Mouse (Mus musculus): ENCODE results near the gene Anapc1. TPM values are rescaled to one million over a fixed set of nuclear protein-coding genes. Genes with fewer than 3 reads are reported as not detected.

Anapc1 gene
- total and polyA plus RNA-seq, 3 experiments: 94.8 to 196 (median 123) TPM

- Histone ChIP-seq H3K9me3 (replicated peaks; ENCODE audit: insufficient read depth, low read length) (no peaks in the 10 kb centered on the region), H3K9ac (ENCODE audit: control insufficient read depth, low read depth, low read length, poor library complexity, severe bottlenecking) (no peak overlapping the region), H3K36me3 (ENCODE audit: control insufficient read depth in 1 of 2, insufficient read depth in 2 of 2, low read length in 2 of 2) (no peaks in the 10 kb centered on the region), H3K27ac (ENCODE audit: control insufficient read depth, low read depth, low read length) (no peak overlapping the region), H3K27me3 (ENCODE audit: control insufficient read depth in 1 of 2, insufficient read depth in 2 of 2, low read length in 2 of 2) (peaks cover 4 to 12% of the 10 kb centered on the region in 2 experiments), H3K79me2 (ENCODE audit: control insufficient read depth, insufficient read depth, low read length, poor library complexity) (no peaks in the 10 kb centered on the region), H3K4me1 (ENCODE audit: control insufficient read depth in 1 of 2, insufficient read depth in 2 of 2, low read length in 2 of 2) (no peaks in the 10 kb centered on the region), H3K4me3 (ENCODE audit: control insufficient read depth in 1 of 2, insufficient read depth in 1 of 2, low read depth in 2 of 2, low read length in 2 of 2) (no peak overlapping the region)
- TF ChIP-seq RAD21 (IDR thresholded peaks at IDR 0.05; ENCODE audit: low read depth, low read length) (no peak), SIN3A (IDR thresholded peaks at IDR 0.05; ENCODE audit: low read length) (no peak), ZC3H11A (IDR thresholded peaks at IDR 0.05; ENCODE audit: low read depth, low read length) (no peak), CHD1 (IDR thresholded peaks at IDR 0.05; ENCODE audit: low read depth, low read length) (no peak), UBTF (IDR thresholded peaks at IDR 0.05; ENCODE audit: borderline replicate concordance, insufficient read depth, low read depth, low read length) (no peak), JUND (IDR thresholded peaks at IDR 0.05; ENCODE audit: low read depth, low read length) (no peak), MYC (IDR thresholded peaks at IDR 0.05; ENCODE audit: low read depth, low read length) (no peak)
- DNase-seq (ENCODE audit: low read depth, low spot score): no peak
Measured at GRCm38 (mm10) chr2:128712940-128713339, 25.7 kb upstream of the Anapc1 start.

GRCm38 (mm10) chr2:128710609-128711008, 23.4 kb upstream of the Anapc1 start:
- no peaks in the 10 kb centered on the region for H3K79me2 ChIP-seq (ENCODE audit: control insufficient read depth, insufficient read depth, low read length, poor library complexity)
- no peaks in the 10 kb centered on the region for H3K9me3 ChIP-seq (replicated peaks; ENCODE audit: insufficient read depth, low read length)
- H3K9ac ChIP-seq (ENCODE audit: control insufficient read depth, low read depth, low read length, poor library complexity, severe bottlenecking): no peak overlapping the region
- no peak for DNase-seq (ENCODE audit: low read depth, low spot score)
- H3K27ac ChIP-seq (ENCODE audit: control insufficient read depth, low read depth, low read length): no peak overlapping the region
- no peaks in the 10 kb centered on the region for H3K36me3 ChIP-seq (ENCODE audit: control insufficient read depth in 1 of 2, insufficient read depth in 2 of 2, low read length in 2 of 2)
- TF ChIP-seq JUND (IDR thresholded peaks at IDR 0.05; ENCODE audit: low read depth, low read length): no peak
- no peak for TF ChIP-seq USF2 (IDR thresholded peaks at IDR 0.05; ENCODE audit: borderline replicate concordance in 1 of 2, insufficient read depth in 1 of 2, low read depth in 1 of 2, low read length in 2 of 2)
- no peak for TF ChIP-seq NRF1 (IDR thresholded peaks at IDR 0.05; ENCODE audit: insufficient read depth, low read depth, low read length, poor library complexity, severe bottlenecking)
- TF ChIP-seq TCF12 (IDR thresholded peaks at IDR 0.05; ENCODE audit: low read depth, low read length): no peak
- no peak for TF ChIP-seq E2F4 (IDR thresholded peaks at IDR 0.05; ENCODE audit: borderline replicate concordance, low read depth, low read length)
- TF ChIP-seq MAX (IDR thresholded peaks at IDR 0.05; ENCODE audit: low read length): no peak
- TF ChIP-seq RCOR1 (IDR thresholded peaks at IDR 0.05; ENCODE audit: low read depth, low read length): no peak
- peaks cover 4 to 5% of the 10 kb centered on the region in 2 experiments for H3K27me3 ChIP-seq (ENCODE audit: control insufficient read depth in 1 of 2, insufficient read depth in 2 of 2, low read length in 2 of 2)
- H3K4me3 ChIP-seq (ENCODE audit: control insufficient read depth in 1 of 2, insufficient read depth in 1 of 2, low read depth in 2 of 2, low read length in 2 of 2): no peak overlapping the region
- no peaks in the 10 kb centered on the region for H3K4me1 ChIP-seq (ENCODE audit: control insufficient read depth in 1 of 2, insufficient read depth in 2 of 2, low read length in 2 of 2)

DNA sequence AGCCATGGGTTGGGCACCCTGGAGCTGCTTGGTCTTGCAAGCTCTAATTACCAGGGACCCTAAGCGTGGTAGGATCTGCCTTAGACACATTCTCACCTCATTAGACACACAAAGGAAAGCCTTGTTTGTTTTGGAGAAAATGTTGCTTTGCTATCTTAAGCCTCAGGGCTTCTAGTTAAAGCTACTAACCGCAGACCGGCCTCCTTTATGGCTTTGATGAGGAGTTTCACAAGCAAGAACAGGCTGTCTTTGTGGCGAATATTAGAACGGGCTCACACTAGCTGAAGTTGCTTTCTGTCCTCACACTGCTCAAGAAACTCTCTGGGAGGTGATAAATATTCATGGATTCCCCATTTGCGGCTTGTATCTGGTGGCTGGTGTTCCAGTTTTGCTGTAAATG, 22.1 kb upstream of the Anapc1 start:
- H3K4me1 ChIP-seq (ENCODE audit: control insufficient read depth in 1 of 2, insufficient read depth in 2 of 2, low read length in 2 of 2): no peaks in the 10 kb centered on the region

More for the DNA sequence above, 22.1 kb upstream of the Anapc1 start:
- TF ChIP-seq CHD2 (IDR thresholded peaks at IDR 0.05; ENCODE audit: low read length): no peak
- TF ChIP-seq MEF2A (IDR thresholded peaks at IDR 0.05; ENCODE audit: extremely low read depth, insufficient replicate concordance, low read depth, low read length, poor library complexity, severe bottlenecking): no peak
- no peak for TF ChIP-seq TCF12 (IDR thresholded peaks at IDR 0.05; ENCODE audit: low read depth, low read length)
- TF ChIP-seq MYC (IDR thresholded peaks at IDR 0.05; ENCODE audit: low read depth, low read length): no peak
- H3K79me2 ChIP-seq (ENCODE audit: control insufficient read depth, insufficient read depth, low read length, poor library complexity): no peaks in the 10 kb centered on the region
- H3K9me3 ChIP-seq (replicated peaks; ENCODE audit: insufficient read depth, low read length): no peaks in the 10 kb centered on the region
- peaks cover 0 to 3% of the 10 kb centered on the region in 2 experiments; a peak in 1 of 4 replicates for H3K27me3 ChIP-seq (ENCODE audit: control insufficient read depth in 1 of 2, insufficient read depth in 2 of 2, low read length in 2 of 2)
- no peaks in the 10 kb centered on the region for H3K36me3 ChIP-seq (ENCODE audit: control insufficient read depth in 1 of 2, insufficient read depth in 2 of 2, low read length in 2 of 2)
- no peak overlapping the region for H3K27ac ChIP-seq (ENCODE audit: control insufficient read depth, low read depth, low read length)
- H3K4me3 ChIP-seq (ENCODE audit: control insufficient read depth in 1 of 2, insufficient read depth in 1 of 2, low read depth in 2 of 2, low read length in 2 of 2): no peak overlapping the region
- DNase-seq (ENCODE audit: low read depth, low spot score): no peak
- no peak overlapping the region for H3K9ac ChIP-seq (ENCODE audit: control insufficient read depth, low read depth, low read length, poor library complexity, severe bottlenecking)

Data from MEL (cell line).